Mouse (Mus musculus): ENCODE measurements around the gene Trmt112. TPM values are rescaled to one million over a fixed set of nuclear protein-coding genes. Genes with fewer than 3 reads are reported as not detected.

The Trmt112 gene
- polyA plus RNA-seq, 1 experiment from 2014 or later: 147 TPM

GRCm38 (mm10) chr19:6948186-6948585, 38.7 kb downstream of the Trmt112 start:
- Histone ChIP-seq H3K27me3 (ENCODE audit: control insufficient read depth, insufficient read depth, low read length) (no peaks in the 10 kb centered on the region; the same call in 1 of the 2 replicates), H3K27ac (ENCODE audit: low read depth, low read length) (no peak overlapping the region), H3K9me3 (ENCODE audit: control insufficient read depth, low read length) (no peaks in the 10 kb centered on the region), H3K4me3 (ENCODE audit: low read depth, low read length) (no peak overlapping the region; the same call in 1 of the 2 replicates), H3K4me2 (replicated peaks; ENCODE audit: low read depth, low read length) (no peak overlapping the region), H3K36me3 (ENCODE audit: control insufficient read depth, insufficient read depth, low read length) (0 out of 2 replicates have a peak, but pooled peaks cover 2% of the 10 kb centered on the region), H3K9ac (ENCODE audit: low read depth, low read length) (no peak overlapping the region), H3K4me1 (replicated peaks; ENCODE audit: control insufficient read depth, insufficient read depth, low read length) (peaks cover 12% of the 10 kb centered on the region; the same call in 1 of the 2 replicates)
- WGBS: 78% methylated on average over 4 of the region's 4 CpGs
- DNase-seq (ENCODE audit: low spot score) (no peak), ATAC-seq (ENCODE audit: low FRiP score) (no peak)

GRCm38 (mm10) chr19:6949532-6949931, 40.0 kb downstream of the Trmt112 start:
- H3K4me3 ChIP-seq (ENCODE audit: low read depth, low read length): 0 out of 2 replicates have a peak overlapping the region, but pooled peaks have one; percentile 66
- ATAC-seq (ENCODE audit: low FRiP score) (no peak), DNase-seq (ENCODE audit: low spot score) (no peak)
- 0 out of 2 replicates have a peak, but pooled peaks cover 2% of the 10 kb centered on the region for H3K36me3 ChIP-seq (ENCODE audit: control insufficient read depth, insufficient read depth, low read length)
- 93% methylated on average over 5 of the region's 5 CpGs for WGBS
- no peak overlapping the region for H3K4me2 ChIP-seq (replicated peaks; ENCODE audit: low read depth, low read length)
- peak overlapping the region; percentile 4; the same call in 1 of the 2 replicates for H3K9ac ChIP-seq (ENCODE audit: low read depth, low read length)
- no peak overlapping the region for H3K27ac ChIP-seq (ENCODE audit: low read depth, low read length)
- H3K9me3 ChIP-seq (ENCODE audit: control insufficient read depth, low read length): no peaks in the 10 kb centered on the region
- H3K4me1 ChIP-seq (replicated peaks; ENCODE audit: control insufficient read depth, insufficient read depth, low read length): peaks cover 12% of the 10 kb centered on the region; the same call in 1 of the 2 replicates
- no peaks in the 10 kb centered on the region; the same call in 1 of the 2 replicates for H3K27me3 ChIP-seq (ENCODE audit: control insufficient read depth, insufficient read depth, low read length)

GRCm38 (mm10) chr19:6949951-6950350, 40.5 kb downstream of the Trmt112 start:
- H3K4me3 ChIP-seq (ENCODE audit: low read depth, low read length): peak overlapping the region; percentile 66
- ATAC-seq (ENCODE audit: low FRiP score) (no peak), DNase-seq (ENCODE audit: low spot score) (no peak)
- 0 out of 2 replicates have a peak overlapping the region, but pooled peaks have one; percentile 98 for H3K27ac ChIP-seq (ENCODE audit: low read depth, low read length)
- H3K9me3 ChIP-seq (ENCODE audit: control insufficient read depth, low read length): no peaks in the 10 kb centered on the region
- H3K36me3 ChIP-seq (ENCODE audit: control insufficient read depth, insufficient read depth, low read length): 0 out of 2 replicates have a peak, but pooled peaks cover 2% of the 10 kb centered on the region
- 59% methylated on average over 5 of the region's 5 CpGs for WGBS
- H3K27me3 ChIP-seq (ENCODE audit: control insufficient read depth, insufficient read depth, low read length): no peaks in the 10 kb centered on the region; the same call in 1 of the 2 replicates
- H3K9ac ChIP-seq (ENCODE audit: low read depth, low read length): peak overlapping the region; percentile 88
- H3K4me2 ChIP-seq (replicated peaks; ENCODE audit: low read depth, low read length): peak overlapping the region; percentile 71
- peaks cover 12% of the 10 kb centered on the region; the same call in 1 of the 2 replicates for H3K4me1 ChIP-seq (replicated peaks; ENCODE audit: control insufficient read depth, insufficient read depth, low read length)

GRCm38 (mm10) chr19:6950613-6951153, 41.2 kb downstream of the Trmt112 start:
- under 1% methylated on average over 28 of the region's 28 CpGs for WGBS
- ATAC-seq (ENCODE audit: low FRiP score): peak; percentile 76

GRCm38 (mm10) chr19:6951381-6951968, 42.0 kb downstream of the Trmt112 start:
- H3K36me3 ChIP-seq (ENCODE audit: control insufficient read depth, insufficient read depth, low read length): 0 out of 2 replicates have a peak, but pooled peaks cover 2% of the 10 kb centered on the region
- peaks cover 12% of the 10 kb centered on the region; the same call in 1 of the 2 replicates for H3K4me1 ChIP-seq (replicated peaks; ENCODE audit: control insufficient read depth, insufficient read depth, low read length)
- peak overlapping the region; percentile 71 for H3K4me2 ChIP-seq (replicated peaks; ENCODE audit: low read depth, low read length)
- DNase-seq (ENCODE audit: low spot score): peak; percentile 94
- peak; percentile 84 for ATAC-seq (ENCODE audit: low FRiP score)
- peak overlapping the region; percentile 98 for H3K27ac ChIP-seq (ENCODE audit: low read depth, low read length)
- H3K27me3 ChIP-seq (ENCODE audit: control insufficient read depth, insufficient read depth, low read length): no peaks in the 10 kb centered on the region; the same call in 1 of the 2 replicates
- H3K4me3 ChIP-seq (ENCODE audit: low read depth, low read length): peak overlapping the region; percentile 66
- under 1% methylated on average over 35 of the region's 35 CpGs for WGBS
- no peaks in the 10 kb centered on the region for H3K9me3 ChIP-seq (ENCODE audit: control insufficient read depth, low read length)
- peak overlapping the region; percentile 88 for H3K9ac ChIP-seq (ENCODE audit: low read depth, low read length)

More at GRCm38 (mm10) chr19:6950613-6951153, 41.2 kb downstream of the Trmt112 start:
- Histone ChIP-seq H3K4me3 (ENCODE audit: low read depth, low read length) (peak overlapping the region; percentile 66), H3K27ac (ENCODE audit: low read depth, low read length) (peak overlapping the region; percentile 98), H3K9ac (ENCODE audit: low read depth, low read length) (peak overlapping the region; percentile 88), H3K27me3 (ENCODE audit: control insufficient read depth, insufficient read depth, low read length) (no peaks in the 10 kb centered on the region; the same call in 1 of the 2 replicates), H3K36me3 (ENCODE audit: control insufficient read depth, insufficient read depth, low read length) (0 out of 2 replicates have a peak, but pooled peaks cover 2% of the 10 kb centered on the region), H3K4me1 (replicated peaks; ENCODE audit: control insufficient read depth, insufficient read depth, low read length) (peaks cover 12% of the 10 kb centered on the region; the same call in 1 of the 2 replicates), H3K9me3 (ENCODE audit: control insufficient read depth, low read length) (no peaks in the 10 kb centered on the region), H3K4me2 (replicated peaks; ENCODE audit: low read depth, low read length) (peak overlapping the region; percentile 71)
- DNase-seq (ENCODE audit: low spot score): peak; percentile 73

GRCm38 (mm10) chr19:6951994-6952711, 42.7 kb downstream of the Trmt112 start:
- DNase-seq (ENCODE audit: low spot score): peak; percentile 57
- H3K9me3 ChIP-seq (ENCODE audit: control insufficient read depth, low read length): no peaks in the 10 kb centered on the region
- H3K4me3 ChIP-seq (ENCODE audit: low read depth, low read length): peak overlapping the region; percentile 66
- H3K27ac ChIP-seq (ENCODE audit: low read depth, low read length): peak overlapping the region; percentile 98
- H3K27me3 ChIP-seq (ENCODE audit: control insufficient read depth, insufficient read depth, low read length): no peaks in the 10 kb centered on the region; the same call in 1 of the 2 replicates
- peak; percentile 46 for ATAC-seq (ENCODE audit: low FRiP score)
- H3K4me1 ChIP-seq (replicated peaks; ENCODE audit: control insufficient read depth, insufficient read depth, low read length): peaks cover 12% of the 10 kb centered on the region; the same call in 1 of the 2 replicates
- H3K4me2 ChIP-seq (replicated peaks; ENCODE audit: low read depth, low read length): peak overlapping the region; percentile 71
- H3K9ac ChIP-seq (ENCODE audit: low read depth, low read length): peak overlapping the region; percentile 88
- WGBS: 3% methylated on average over 31 of the region's 31 CpGs
- H3K36me3 ChIP-seq (ENCODE audit: control insufficient read depth, insufficient read depth, low read length): 0 out of 2 replicates have a peak, but pooled peaks cover 2% of the 10 kb centered on the region

GRCm38 (mm10) chr19:6952712-6953037, 43.2 kb downstream of the Trmt112 start:
- peaks cover 12% of the 10 kb centered on the region; the same call in 1 of the 2 replicates for H3K4me1 ChIP-seq (replicated peaks; ENCODE audit: control insufficient read depth, insufficient read depth, low read length)
- 0 out of 2 replicates have a peak, but pooled peaks cover 2% of the 10 kb centered on the region for H3K36me3 ChIP-seq (ENCODE audit: control insufficient read depth, insufficient read depth, low read length)
- no peak for DNase-seq (ENCODE audit: low spot score)
- H3K9me3 ChIP-seq (ENCODE audit: control insufficient read depth, low read length): no peaks in the 10 kb centered on the region
- 43% methylated on average over 3 of the region's 3 CpGs for WGBS
- peak overlapping the region; percentile 71 for H3K4me2 ChIP-seq (replicated peaks; ENCODE audit: low read depth, low read length)
- no peak for ATAC-seq (ENCODE audit: low FRiP score)
- H3K27me3 ChIP-seq (ENCODE audit: control insufficient read depth, insufficient read depth, low read length): no peaks in the 10 kb centered on the region; the same call in 1 of the 2 replicates
- peak overlapping the region; percentile 88; the same call in 1 of the 2 replicates for H3K9ac ChIP-seq (ENCODE audit: low read depth, low read length)
- no peak overlapping the region for H3K27ac ChIP-seq (ENCODE audit: low read depth, low read length)
- peak overlapping the region; percentile 66 for H3K4me3 ChIP-seq (ENCODE audit: low read depth, low read length)

GRCm38 (mm10) chr19:6954046-6954445, 44.5 kb downstream of the Trmt112 start:
- Histone ChIP-seq H3K9me3 (ENCODE audit: control insufficient read depth, low read length) (no peaks in the 10 kb centered on the region), H3K36me3 (ENCODE audit: control insufficient read depth, insufficient read depth, low read length) (0 out of 2 replicates have a peak, but pooled peaks cover 2% of the 10 kb centered on the region), H3K27ac (ENCODE audit: low read depth, low read length) (no peak overlapping the region), H3K4me3 (ENCODE audit: low read depth, low read length) (no peak overlapping the region), H3K27me3 (ENCODE audit: control insufficient read depth, insufficient read depth, low read length) (no peaks in the 10 kb centered on the region; the same call in 1 of the 2 replicates), H3K4me2 (replicated peaks; ENCODE audit: low read depth, low read length) (no peak overlapping the region), H3K4me1 (replicated peaks; ENCODE audit: control insufficient read depth, insufficient read depth, low read length) (peaks cover 12% of the 10 kb centered on the region; the same call in 1 of the 2 replicates), H3K9ac (ENCODE audit: low read depth, low read length) (no peak overlapping the region)
- 54% methylated on average over 9 of the region's 9 CpGs for WGBS
- no peak for ATAC-seq (ENCODE audit: low FRiP score)
- DNase-seq (ENCODE audit: low spot score): no peak

All from hindbrain, embryonic 11.5 days (tissue).